Mouse (Mus musculus) liver, postnatal 0 days (tissue): Measurements from ENCODE around the gene Erlin1. TPM values are rescaled to one million over a fixed set of nuclear protein-coding genes. Genes with fewer than 3 reads are reported as not detected.
A peak's percentile ranks its signal among the peaks of the same experiment; 100 is the strongest.

ENCODE experiments used
- ATAC-seq: fragments of 200-750 bp; cut with Nextera tagmentation; 2 replicates; pipeline ENCODE4 v1.8.0; 2017; ENCODE audit warnings: mild to moderate bottlenecking, moderate library complexity
- DNase-seq: peaks from one replicate; pipeline ENCODE4 v3.0.0-alpha.2; 2016
- H3K27ac ChIP-seq: fragments of 300-500 bp; sonication (generic); 2 replicates; pipeline ENCODE4 v1.5.1; 2014; ENCODE audit warnings: antibody characterized with exemption, moderate library complexity, mild to moderate bottlenecking, low read depth
- H3K27me3 ChIP-seq: fragments of 300-500 bp; sonication (generic); 2 replicates; pipeline ENCODE4 v1.6.1; 2014; ENCODE audit warnings: low read length, control low read depth, mixed read lengths; ENCODE audit not compliant: insufficient read depth
- H3K36me3 ChIP-seq: fragments of 300-500 bp; sonication (generic); replicated peaks from 2 replicates; pipeline ENCODE4 v1.6.1; 2014; ENCODE audit warnings: mild to moderate bottlenecking, control low read depth, low read length, moderate library complexity, mixed read lengths; ENCODE audit not compliant: insufficient read depth
- H3K4me1 ChIP-seq: fragments of 300-500 bp; sonication (generic); 2 replicates; pipeline ENCODE4 v1.6.1; 2014; ENCODE audit warnings: antibody characterized with exemption, mild to moderate bottlenecking, control low read depth; ENCODE audit not compliant: insufficient read depth
- H3K4me2 ChIP-seq: fragments of 300-500 bp; sonication (generic); 2 replicates; pipeline ENCODE4 v1.6.1; 2014; ENCODE audit warnings: low read depth, mild to moderate bottlenecking, low read length, moderate library complexity, mixed read lengths
- H3K4me3 ChIP-seq: fragments of 300-500 bp; sonication (generic); 2 replicates; pipeline ENCODE4 v1.5.1; 2014; ENCODE audit warnings: low read depth, low read length
- H3K9ac ChIP-seq: fragments of 300-500 bp; sonication (generic); replicated peaks from 2 replicates; pipeline ENCODE4 v1.6.1; 2014; ENCODE audit warnings: mild to moderate bottlenecking, moderate library complexity
- H3K9me3 ChIP-seq: fragments of 300-500 bp; sonication (generic); 2 replicates; pipeline ENCODE4 v1.6.1; 2016; ENCODE audit warnings: mild to moderate bottlenecking, control low read depth, low read length, mixed read lengths
- CTCF ChIP-seq: sonication (generic); IDR thresholded peaks from 2 replicates; pipeline ENCODE4 v1.5.1; 2016; ENCODE audit warnings: antibody characterized with exemption, low read depth
- EP300 ChIP-seq: IDR thresholded peaks from 2 replicates; pipeline ENCODE4 v1.6.1; 2016; ENCODE audit warnings: antibody characterized with exemption, low read depth, mild to moderate bottlenecking
- WGBS: fragments of 180-500 bp; shearing (Covaris S2); extraction: QIAGEN DNeasy Blood & Tissue Kit; methylation state at CpG from one replicate; pipeline ENCODE4 v1.1.7; 2014; ENCODE audit not compliant: insufficient replicate concordance; 5-methylcytosine and 5-hydroxymethylcytosine counted together
- polyA plus RNA-seq: library from polyadenylated mRNA; unstranded; fragments of >200 nt; fragmentation: Nextera tagmentation; extraction: Ambion mirVana; gene quantifications from 2 replicates; pipeline ENCODE4 v1.2.1, GENCODE M21; 2015

The Erlin1 gene
- polyA plus RNA-seq, 1 experiment from 2014 or later = 13.8 TPM

- peak overlapping the region; percentile 94 for H3K27ac ChIP-seq
Observed at GRCm38 (mm10) chr19:43998802-43999527, 70.6 kb downstream of the Erlin1 start.

DNA sequence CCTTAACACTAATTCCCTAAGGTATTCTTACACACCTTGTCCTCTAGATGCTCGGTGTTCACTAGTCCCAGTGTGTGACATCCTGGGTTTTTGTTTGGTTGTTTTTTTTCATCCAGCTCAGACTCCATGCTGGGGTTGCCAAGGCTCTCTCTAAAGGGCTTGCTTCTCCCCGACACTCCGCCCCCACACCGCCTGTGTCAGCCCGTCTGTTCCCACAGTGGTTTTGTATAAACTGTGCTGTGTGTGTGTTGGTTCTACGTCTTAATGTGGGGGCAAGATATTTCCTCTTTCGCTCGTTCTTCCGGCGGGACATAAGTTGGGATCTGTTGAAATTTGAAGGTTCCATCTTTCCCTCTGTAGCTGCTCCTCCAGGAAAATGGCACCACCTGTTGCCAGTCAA lies 71.5 kb downstream of the Erlin1 start:
- Histone ChIP-seq H3K27ac (peak overlapping the region; percentile 94), H3K4me2 (no peak overlapping the region), H3K4me3 (no peak overlapping the region), H3K9me3 (no peaks in the 10 kb centered on the region), H3K4me1 (0 out of 2 replicates have a peak, but pooled peaks cover 6% of the 10 kb centered on the region), H3K27me3 (no peaks in the 10 kb centered on the region), H3K9ac (no peak overlapping the region), H3K36me3 (no peaks in the 10 kb centered on the region)
- DNase-seq = no peak
- ATAC-seq = no peak
- TF ChIP-seq CTCF (no peak), EP300 (no peak)
- WGBS = 68% methylated on average over 10 of the region's 10 CpGs

More at GRCm38 (mm10) chr19:43998802-43999527, 70.6 kb downstream of the Erlin1 start:
- Histone ChIP-seq H3K4me3 (no peak overlapping the region), H3K9me3 (no peaks in the 10 kb centered on the region), H3K4me1 (0 out of 2 replicates have a peak, but pooled peaks cover 6% of the 10 kb centered on the region), H3K4me2 (peak overlapping the region; percentile 10; the same call in 1 of the 2 replicates), H3K27me3 (no peaks in the 10 kb centered on the region), H3K36me3 (no peaks in the 10 kb centered on the region), H3K9ac (no peak overlapping the region)
- peak; percentile 81; the same call in 1 of the 2 replicates for TF ChIP-seq EP300
- no peak for TF ChIP-seq CTCF
- ATAC-seq (peak; percentile 96), DNase-seq (peak; percentile 40)
- 59% methylated on average over 11 of the region's 11 CpGs for WGBS

- no peaks in the 10 kb centered on the region for H3K27me3 ChIP-seq
- DNase-seq = no peak
- no peak for ATAC-seq
- 74% methylated on average over 7 of the region's 7 CpGs for WGBS
- H3K4me1 ChIP-seq = peaks cover 6% of the 10 kb centered on the region; the same call in 1 of the 2 replicates
- no peak overlapping the region for H3K9ac ChIP-seq
- no peak overlapping the region for H3K4me3 ChIP-seq
- no peak overlapping the region for H3K4me2 ChIP-seq
- TF ChIP-seq EP300 (no peak), CTCF (no peak)
- H3K27ac ChIP-seq = no peak overlapping the region
- H3K9me3 ChIP-seq = no peaks in the 10 kb centered on the region
- H3K36me3 ChIP-seq = no peaks in the 10 kb centered on the region
Observed at GRCm38 (mm10) chr19:43995427-43995826, 74.2 kb downstream of the Erlin1 start.

DNA sequence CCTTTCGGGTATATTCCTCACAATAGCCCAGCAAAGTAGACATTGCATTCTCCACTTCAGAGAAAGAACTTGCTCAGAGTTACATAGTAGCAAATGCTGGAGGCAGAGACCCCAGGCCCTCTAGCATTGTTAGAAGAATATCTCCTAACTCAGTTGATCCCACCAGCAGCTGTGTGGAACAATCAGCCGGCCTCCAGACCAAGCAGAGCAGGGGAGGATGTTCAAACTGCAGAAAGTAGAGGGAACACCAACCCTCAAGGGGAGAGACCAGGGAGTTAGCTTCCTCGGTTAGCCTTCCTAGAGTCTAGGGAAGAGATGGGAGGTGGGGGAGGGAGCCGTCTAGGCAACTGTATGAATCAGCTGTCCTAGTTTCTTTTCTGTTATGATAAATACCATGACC lies 77.1 kb downstream of the Erlin1 start:
- no peak for TF ChIP-seq EP300
- TF ChIP-seq CTCF = no peak
- Histone ChIP-seq H3K4me2 (no peak overlapping the region), H3K4me3 (no peak overlapping the region), H3K27me3 (no peaks in the 10 kb centered on the region), H3K4me1 (peaks cover 4% of the 10 kb centered on the region; the same call in 1 of the 2 replicates), H3K9me3 (no peaks in the 10 kb centered on the region), H3K9ac (no peak overlapping the region), H3K36me3 (no peaks in the 10 kb centered on the region), H3K27ac (no peak overlapping the region)
- WGBS = 51% methylated on average over 4 of the region's 4 CpGs
- no peak for DNase-seq
- no peak for ATAC-seq

DNA sequence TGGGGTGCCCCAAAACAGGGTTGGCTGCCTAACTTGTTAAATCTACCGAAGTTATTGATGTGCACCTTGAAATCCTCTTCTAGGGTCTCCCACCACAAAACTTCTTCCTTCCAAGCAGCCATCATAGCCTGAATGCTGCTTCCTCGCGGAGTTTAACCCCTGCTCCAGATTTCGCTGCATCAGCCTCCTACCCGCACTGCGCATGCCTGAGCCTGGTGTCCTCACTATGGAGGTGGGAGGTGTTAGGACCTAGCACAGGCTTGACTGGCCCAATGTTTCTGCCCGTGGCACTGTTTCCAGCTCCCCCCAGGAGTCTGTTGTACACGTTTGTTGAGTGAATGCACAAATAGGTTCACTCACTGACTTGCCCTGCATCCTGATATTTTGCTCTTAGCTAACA lies 79.2 kb downstream of the Erlin1 start:
- no peak overlapping the region for H3K9ac ChIP-seq
- H3K4me3 ChIP-seq = no peak overlapping the region
- no peaks in the 10 kb centered on the region for H3K36me3 ChIP-seq
- WGBS = 73% methylated on average over 8 of the region's 8 CpGs
- H3K4me2 ChIP-seq = no peak overlapping the region
- H3K9me3 ChIP-seq = no peaks in the 10 kb centered on the region
- TF ChIP-seq EP300 = no peak
- no peak for TF ChIP-seq CTCF
- no peaks in the 10 kb centered on the region for H3K27me3 ChIP-seq
- H3K27ac ChIP-seq = no peak overlapping the region
- ATAC-seq = no peak
- DNase-seq = no peak
- peaks cover 4% of the 10 kb centered on the region; the same call in 1 of the 2 replicates for H3K4me1 ChIP-seq

GRCm38 (mm10) chr19:43986069-43986794 lies 83.4 kb downstream of the Erlin1 start, which contains the start of gene Cpn1:
Cpn1 (minus strand) TSS chr19:43986556.
- Histone ChIP-seq H3K4me3 (peak within 1 kb of the TSS; percentile 43), H3K27me3 (no peaks in the 10 kb centered on the region), H3K9ac (peak within 1 kb of the TSS; percentile 56), H3K36me3 (no peaks in the 10 kb centered on the region), H3K4me1 (no peaks in the 10 kb centered on the region), H3K9me3 (no peaks in the 10 kb centered on the region), H3K4me2 (peak within 1 kb of the TSS; percentile 64), H3K27ac (peak within 1 kb of the TSS; percentile 93)
- TF ChIP-seq CTCF (peak; percentile 24; the same call in 1 of the 2 replicates), EP300 (peak; percentile 45; the same call in 1 of the 2 replicates)
- ATAC-seq = peak; percentile 90
- peak; percentile 69 for DNase-seq
- WGBS = 22% methylated on average over 30 of the region's 30 CpGs

Other genes starting within 250 kb of the Erlin1 start
- gene Dnmbp, start 129.6 kb downstream of the Erlin1 start, polyA plus RNA-seq = 4.0 and 4.8 TPM in 2 replicates
- 110 and 118 TPM in 2 replicates for gene Cpn1, start 83.2 kb downstream of the Erlin1 start, polyA plus RNA-seq
- gene Cyp2c23, start 40.6 kb downstream of the Erlin1 start, polyA plus RNA-seq = 75.8 and 85.1 TPM in 2 replicates
- gene Chuk, start 37.7 kb upstream of the Erlin1 start, polyA plus RNA-seq = 27.7 and 29.6 TPM in 2 replicates
- gene Cwf19l1, start 66.1 kb upstream of the Erlin1 start, polyA plus RNA-seq = 12.3 and 12.6 TPM in 2 replicates
- 31.6 and 33.2 TPM in 2 replicates for gene Bloc1s2, start 76.7 kb upstream of the Erlin1 start, polyA plus RNA-seq
- not detected in 2 replicates for gene Pkd2l1, start 122.7 kb upstream of the Erlin1 start, polyA plus RNA-seq
- not detected in 2 replicates for gene Scd3, start 133.5 kb upstream of the Erlin1 start, polyA plus RNA-seq
- 5.9 and 6.2 TPM in 2 replicates for gene Scd2, start 223.9 kb upstream of the Erlin1 start, polyA plus RNA-seq